Mouse (Mus musculus) right cerebral cortex, postnatal 25 days (tissue): ENCODE results near the gene Cradd.

Source experiments
- DNase-seq: peaks from one replicate; pipeline ENCODE4 v3.0.0; 2022

The Cradd gene

GRCm38 (mm10) chr10:95323393-95324277, at the start of gene Cradd:
Gene Cradd (minus strand): TSS chr10:95324133.
- peak; percentile 85 for DNase-seq

- no peak for DNase-seq
These were observed 49.4 kb upstream of the Cradd start for GRCm38 (mm10) chr10:95373340-95373739.

GRCm38 (mm10) chr10:95371942-95372341, 48.0 kb upstream of the Cradd start:
- no peak for DNase-seq

- no peak for DNase-seq
These were observed 45.3 kb upstream of the Cradd start for GRCm38 (mm10) chr10:95369190-95369589.

GRCm38 (mm10) chr10:95368151-95368550, 44.2 kb upstream of the Cradd start:
- DNase-seq = no peak

GRCm38 (mm10) chr10:95367661-95368089, 43.7 kb upstream of the Cradd start:
- no peak for DNase-seq

- DNase-seq = no peak
These were observed 43.3 kb upstream of the Cradd start for GRCm38 (mm10) chr10:95367241-95367640.

- no peak for DNase-seq
These were observed 38.4 kb upstream of the Cradd start for GRCm38 (mm10) chr10:95362326-95362725.

GRCm38 (mm10) chr10:95361260-95361841, 37.4 kb upstream of the Cradd start:
- DNase-seq = no peak

GRCm38 (mm10) chr10:95360048-95360447, 36.1 kb upstream of the Cradd start:
- no peak for DNase-seq

GRCm38 (mm10) chr10:95357721-95358120, 33.8 kb upstream of the Cradd start:
- no peak for DNase-seq

- DNase-seq = no peak
These were observed 32.8 kb upstream of the Cradd start for GRCm38 (mm10) chr10:95356711-95357110.

GRCm38 (mm10) chr10:95355678-95356268, 31.8 kb upstream of the Cradd start:
- DNase-seq = no peak

GRCm38 (mm10) chr10:95354673-95355072, 30.7 kb upstream of the Cradd start:
- DNase-seq = no peak

GRCm38 (mm10) chr10:95354047-95354446, 30.1 kb upstream of the Cradd start:
- no peak for DNase-seq

GRCm38 (mm10) chr10:95348457-95348856, 24.5 kb upstream of the Cradd start:
- no peak for DNase-seq

GRCm38 (mm10) chr10:95347776-95348175, 23.8 kb upstream of the Cradd start:
- DNase-seq = no peak

- no peak for DNase-seq
These were observed 19.1 kb upstream of the Cradd start for GRCm38 (mm10) chr10:95342833-95343590.

- no peak for DNase-seq
These were observed 16.7 kb upstream of the Cradd start for GRCm38 (mm10) chr10:95340676-95341075.

GRCm38 (mm10) chr10:95337589-95337988, 13.7 kb upstream of the Cradd start:
- no peak for DNase-seq

- DNase-seq = no peak
These were observed 13.0 kb upstream of the Cradd start for GRCm38 (mm10) chr10:95336781-95337544.

GRCm38 (mm10) chr10:95334826-95335225, 10.9 kb upstream of the Cradd start:
- DNase-seq = no peak
